Mouse (Mus musculus) urinary bladder, postnatal 14 days (tissue): ENCODE results near the gene Vmn1r38.
"Not testable (repeated sequence)": the region's sequence is repeated elsewhere in the genome, so short reads cannot be mapped to it uniquely, and the experiment has no call there.

Source experiments
- DNase-seq: peaks from one replicate; pipeline ENCODE4 v3.0.0; 2021; ENCODE audit warnings: low spot score

Gene Vmn1r38

DNA sequence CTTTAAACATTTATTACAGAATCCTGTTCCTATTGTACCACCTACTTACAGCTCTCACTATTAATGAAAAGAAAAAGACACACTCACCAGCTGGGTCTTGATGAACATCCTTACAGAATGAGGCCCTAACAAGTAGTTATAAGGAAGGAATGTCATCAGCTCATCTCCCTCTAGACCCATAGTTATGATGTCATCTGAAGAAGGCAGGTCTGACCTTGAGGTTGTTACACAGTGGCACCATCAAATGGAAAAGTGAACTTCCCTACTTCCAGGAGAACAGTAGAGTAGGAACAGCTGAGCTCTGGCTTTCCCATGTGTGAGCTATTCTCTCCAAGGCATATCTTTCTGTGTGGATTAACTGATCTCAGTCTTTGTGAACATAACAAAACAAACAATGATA is at the start of gene Vmn1r38:
Vmn1r38 (minus strand) TSS at position 101 of the 400 bp plus-strand sequence.
- DNase-seq, result not testable (repeated sequence)

DNA sequence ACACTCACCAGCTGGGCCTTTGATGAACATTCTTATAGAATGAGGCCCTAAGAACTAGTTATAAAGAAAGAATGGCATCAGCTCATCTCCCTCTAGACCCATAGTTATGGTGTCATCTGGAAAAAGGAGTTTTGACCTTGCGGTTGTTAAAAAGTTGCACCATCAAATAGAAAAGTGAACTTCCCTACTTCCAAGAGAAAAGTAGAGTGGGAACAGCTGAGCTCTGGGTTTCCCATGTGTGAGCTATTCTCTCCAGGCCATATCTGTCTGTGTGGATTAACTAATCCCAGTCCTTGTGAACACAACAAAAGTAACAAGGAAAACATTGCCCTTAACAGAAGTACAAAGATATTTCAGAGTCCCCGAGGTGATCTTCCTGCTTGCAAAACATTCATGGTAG is 28.1 kb upstream of the Vmn1r38 start, which contains the start of gene Vmn1r39:
Vmn1r39 (minus strand) TSS at position 101 of the 400 bp plus-strand sequence.
- no peak for DNase-seq

DNA sequence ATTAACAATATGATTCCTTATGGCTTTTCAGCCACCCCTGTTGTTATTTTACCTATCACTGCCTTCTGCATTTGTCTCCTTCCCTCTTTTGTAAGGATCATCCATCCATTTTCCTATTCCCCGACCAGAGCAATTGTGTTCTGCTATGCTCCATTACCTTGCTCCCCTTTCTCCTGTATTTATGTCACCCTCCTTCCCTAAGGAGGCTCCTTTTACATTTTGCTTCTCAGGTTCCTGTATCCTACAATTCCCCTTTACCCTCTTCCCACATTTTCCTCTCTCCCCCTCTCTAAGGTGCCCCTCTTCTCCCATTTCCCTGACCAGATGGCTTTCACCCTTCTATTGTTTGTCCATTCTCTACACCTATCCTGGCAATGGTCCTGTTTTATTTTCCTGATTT is 23.9 kb upstream of the Vmn1r38 start:
- no peak for DNase-seq

DNA sequence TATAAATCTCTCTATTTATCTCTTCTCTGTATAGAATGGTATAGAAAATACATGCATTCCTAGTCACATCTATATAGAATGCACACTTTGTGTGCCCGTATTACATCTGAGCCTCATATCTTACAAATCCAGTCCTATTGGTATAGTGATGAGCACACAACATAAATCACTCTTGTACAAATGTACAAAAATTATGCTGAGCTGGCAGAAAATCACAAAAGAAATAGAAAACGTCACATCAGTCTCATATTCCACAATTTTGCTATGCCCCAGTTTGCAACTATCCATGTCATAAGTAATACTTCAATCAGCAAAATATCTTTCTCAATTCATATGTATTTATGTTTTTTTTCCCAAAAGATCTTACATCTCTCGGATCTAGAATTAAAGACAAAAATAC is 23.3 kb upstream of the Vmn1r38 start:
- DNase-seq, result no peak

DNA sequence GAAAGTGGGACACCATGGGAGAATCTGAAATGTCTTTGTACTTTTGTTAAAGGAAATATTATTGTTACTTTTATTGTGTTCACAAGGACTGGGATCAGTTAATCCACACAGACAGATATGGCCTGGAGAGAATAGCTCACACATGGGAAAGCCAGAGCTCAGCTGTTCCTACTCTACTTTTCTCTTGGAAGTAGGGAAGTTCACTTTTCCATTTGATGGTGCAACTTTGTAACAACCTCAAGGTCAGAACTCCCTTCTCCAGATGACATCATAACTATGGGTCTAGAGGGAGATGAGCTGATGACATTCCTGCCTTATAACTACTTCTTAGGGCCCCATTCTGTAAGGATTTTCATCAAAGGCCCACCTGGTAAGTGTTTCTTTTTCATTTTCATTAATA is 53.3 kb downstream of the Vmn1r38 start, which contains the start of gene Vmn1r37:
Vmn1r37 (plus strand) TSS at position 301 of the 400 bp plus-strand sequence.
- DNase-seq, result not testable (repeated sequence)
